Comparison of ENCODE assay signal across 15 mouse cellular contexts in the genomic region with DNA sequence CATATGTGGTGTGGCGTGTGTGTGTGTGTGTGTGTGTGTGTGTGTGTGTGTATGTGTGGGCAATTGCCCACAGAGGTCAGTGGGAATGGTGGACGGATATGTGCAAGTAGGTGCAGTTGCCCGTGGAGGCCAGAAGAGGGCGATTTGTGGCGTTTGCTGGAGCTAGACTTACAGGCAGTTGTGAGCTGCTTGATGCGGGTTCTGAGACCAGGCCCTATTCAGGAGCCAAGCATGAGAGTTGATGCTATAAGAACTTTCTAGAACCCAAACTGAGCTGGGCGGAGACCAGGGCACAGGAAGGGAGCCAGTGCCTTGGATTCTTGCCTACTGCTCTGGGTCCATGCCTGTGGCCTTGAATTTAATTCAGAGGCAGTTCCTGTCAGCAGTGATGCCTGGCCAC. TPM values are rescaled to one million over a fixed set of nuclear protein-coding genes. Genes with fewer than 3 reads are reported as not detected.
DNase-seq lines count a peak whose midpoint lies in the region; TF ChIP-seq lines count a peak whose summit lies in the region.
"Had no signal": no experiment of that assay in that cellular context is flagged by ENCODE, and none has a peak within 500 bp of the region (broad histone marks: within the 10 kb centered on the region; RNA-seq: fewer than 3 reads in every experiment).

No protein-coding gene starts in this region.

- H3K27ac ChIP-seq in left cerebral cortex, adult 2 months = no peak overlapping the region
- H3K27ac ChIP-seq: embryonic facial prominence, embryonic 15.5 days; hindbrain, embryonic 13.5 days; neural tube, embryonic 13.5 days had no signal

- peak; percentile 22 for TF ChIP-seq CTCF in left cerebral cortex, adult 2 months (IDR thresholded peaks at IDR 0.05)

- DNase-seq in adrenal gland, adult (ENCODE audit: inconsistent age in 2 of 2, low spot score in 1 of 2) = peak; percentile 36 to 71
- no peak for DNase-seq in adrenal gland, postnatal 4 days (ENCODE audit: low spot score in 2 of 2)
- DNase-seq in left cerebral cortex, adult 2 months (ENCODE audit: extremely low spot score in 1 of 2, low spot score in 2 of 2) = no peak
- DNase-seq in left cerebral cortex, adult 11 months (ENCODE audit: low spot score) = no peak
- DNase-seq in adrenal gland, postnatal 10 days = peak; percentile 32
- DNase-seq in lung, postnatal 36 days = peak; percentile 24
- no peak for DNase-seq in spleen, postnatal 14 days (ENCODE audit: low spot score in 2 of 2)
- DNase-seq in cerebellum, adult 8-10 months = no peak
- DNase-seq: B cell, adult 2 months; layer of hippocampus, adult 9-11 months; spleen, adult 18-20 months had no signal

- intact Hi-C loops in left cerebral cortex, adult 2 months (cut with DNase I) = no loop called here

- no peak overlapping the region for H3K4me3 ChIP-seq in left cerebral cortex, adult 2 months
- H3K4me3 ChIP-seq: embryonic facial prominence, embryonic 15.5 days; hindbrain, embryonic 13.5 days; neural tube, embryonic 13.5 days had no signal

RNA-seq across cellular contexts. Expression of gene Slc45a1, which starts 12.8 kb away (rescaled TPM):
- total RNA-seq in adrenal gland, postnatal 4 days (2021) = 1 to 10 TPM; 1.5 to 1.7 TPM
- 10 to 100 TPM; 44.4 to 49.0 TPM for total RNA-seq in left cerebral cortex, adult 2 months (2021)
- total RNA-seq in adrenal gland, postnatal 10 days (2021) = 1 to 10 TPM in 1 of 2 experiments, under 1 TPM in 1; 0.72 to 1.7 TPM
- total RNA-seq: gastrocnemius, postnatal 4 days had no signal

Comparison
In these comparisons a context has a peak if more than half of its experiments do, and no peak if none do; other contexts are left out.
1. DNase-seq: peak in adrenal gland, adult (2 of 2), adrenal gland, postnatal 10 days (single experiment) and lung, postnatal 36 days (single experiment); none in adrenal gland, postnatal 4 days (0 of 2), left cerebral cortex, adult 2 months (0 of 2), left cerebral cortex, adult 11 months (single experiment), spleen, postnatal 14 days (0 of 2) and cerebellum, adult 8-10 months (single experiment).
2. RNA of gene Slc45a1, which starts 12.8 kb away (total RNA-seq): 44.4 to 49.0 TPM in left cerebral cortex, adult 2 months; 1.5 to 1.7 TPM in adrenal gland, postnatal 4 days and 0.72 to 1.7 TPM in adrenal gland, postnatal 10 days; every median in the first group is over 10 times any median in the second.